Mouse (Mus musculus) brain, embryonic 14.5 days (tissue): ENCODE measurements around the gene Zfp13. TPM values are rescaled to one million over a fixed set of nuclear protein-coding genes. Genes with fewer than 3 reads are reported as not detected.

Source experiments
- DNase-seq: peaks from one replicate; pipeline ENCODE4 v3.0.0-alpha.2; 2011; ENCODE audit warnings: low read depth
- CTCF ChIP-seq: fragments of 200-500 bp; IDR thresholded peaks from 2 replicates; pipeline ENCODE4 v1.5.1; 2012; ENCODE audit warnings: inconsistent platforms, mild to moderate bottlenecking, moderate library complexity, borderline replicate concordance; ENCODE audit not compliant: insufficient read depth, insufficient read length; ENCODE audit errors: extremely low read depth
- POLR2A ChIP-seq: fragments of 200-500 bp; IDR thresholded peaks from 2 replicates; pipeline ENCODE4 v1.6.1; 2012; ENCODE audit warnings: mild to moderate bottlenecking, inconsistent platforms, borderline replicate concordance; ENCODE audit not compliant: poor library complexity, insufficient read depth, insufficient read length, severe bottlenecking; ENCODE audit errors: extremely low read depth
- polyA plus RNA-seq: library from polyadenylated mRNA; depleted of rRNA; stranded (reverse); fragments of >200 nt; gene quantifications from 2 replicates; pipeline ENCODE4 v1.2.3, GENCODE M21; 2012

The Zfp13 gene
- polyA plus RNA-seq, 1 experiment: 46.8 TPM

- no peak for DNase-seq
- TF ChIP-seq CTCF (no peak), POLR2A (no peak)
These were observed 14.5 kb downstream of the Zfp13 start for GRCm38 (mm10) chr17:23584786-23585185.

- no peak for DNase-seq
- TF ChIP-seq POLR2A: no peak
These were observed 23.2 kb downstream of the Zfp13 start for GRCm38 (mm10) chr17:23575951-23576552.

- TF ChIP-seq CTCF (no peak), POLR2A (no peak)
These were observed 25.2 kb downstream of the Zfp13 start for GRCm38 (mm10) chr17:23574130-23574529.

GRCm38 (mm10) chr17:23572059-23572458 is 27.2 kb downstream of the Zfp13 start:
- no peak for TF ChIP-seq CTCF
- no peak for DNase-seq

More at GRCm38 (mm10) chr17:23574130-23574529, 25.2 kb downstream of the Zfp13 start:
- DNase-seq: no peak

- DNase-seq: peak; percentile 40
- TF ChIP-seq CTCF (peak; percentile 42; the same call in 1 of the 2 replicates), POLR2A (no peak)
These were observed 28.2 kb downstream of the Zfp13 start for GRCm38 (mm10) chr17:23571084-23571483.

- TF ChIP-seq POLR2A: no peak
- peak; percentile 54; the same call in 1 of the 2 replicates for TF ChIP-seq CTCF
- DNase-seq: peak; percentile 49
These were observed 29.3 kb downstream of the Zfp13 start for GRCm38 (mm10) chr17:23570017-23570416.

- no peak for TF ChIP-seq CTCF
- DNase-seq: peak; percentile 61
These were observed 30.9 kb downstream of the Zfp13 start for GRCm38 (mm10) chr17:23568370-23568769.

- no peak for DNase-seq
- TF ChIP-seq POLR2A: no peak
- TF ChIP-seq CTCF: 0 out of 2 replicates have a peak, but pooled peaks have one; percentile 7
These were observed 32.5 kb downstream of the Zfp13 start for GRCm38 (mm10) chr17:23566787-23567186.

- no peak for DNase-seq
- TF ChIP-seq POLR2A (no peak), CTCF (no peak)
These were observed 34.9 kb downstream of the Zfp13 start for GRCm38 (mm10) chr17:23564368-23564715.

- peak; percentile 99 for DNase-seq
- TF ChIP-seq POLR2A (peak; percentile 97), CTCF (no peak)
These were observed 35.5 kb downstream of the Zfp13 start, which contains the start of gene Zfp213 for GRCm38 (mm10) chr17:23563595-23564367. Gene Zfp213 (minus strand): TSS chr17:23564238.

- DNase-seq: no peak
- TF ChIP-seq CTCF (peak; percentile 39; the same call in 1 of the 2 replicates), POLR2A (no peak)
These were observed 39.5 kb downstream of the Zfp13 start for GRCm38 (mm10) chr17:23559767-23560166.
